Comparison of ENCODE assay signal across 14 mouse cellular contexts in genomic region chr3:129547837-129548435, GRCm38 (mm10). TPM values are rescaled to one million over a fixed set of nuclear protein-coding genes. Genes with fewer than 3 reads are reported as not detected.
DNase-seq lines count a peak whose midpoint lies in the region; ATAC-seq and TF ChIP-seq lines count a peak whose summit lies in the region.
"Had no signal": no experiment of that assay in that cellular context is flagged by ENCODE, and none has a peak within 500 bp of the region (broad histone marks: within the 10 kb centered on the region; RNA-seq: fewer than 3 reads in every experiment).

No protein-coding gene starts in this region.

- no peak for TF ChIP-seq POLR2A in brain, embryonic 14.5 days (IDR thresholded peaks at IDR 0.05; ENCODE audit: borderline replicate concordance, extremely low read depth, insufficient read depth, insufficient read length, poor library complexity, severe bottlenecking)
- no peak for TF ChIP-seq POLR2A in kidney, adult 2 months (IDR thresholded peaks at IDR 0.05; ENCODE audit: low read depth, low read length)

- no peak overlapping the region for H3K4me3 ChIP-seq in stomach, embryonic 15.5 days (replicated peaks)
- H3K4me3 ChIP-seq in kidney, adult 2 months (ENCODE audit: insufficient read depth, low read depth, low read length) = no peak overlapping the region
- no peak overlapping the region for H3K4me3 ChIP-seq in midbrain, postnatal 0 days (ENCODE audit: low read depth, low read length)
- H3K4me3 ChIP-seq: midbrain, embryonic 10.5 days had no signal

- peak overlapping the region; percentile 44; the same call in 1 of the 2 replicates for H3K27ac ChIP-seq in stomach, embryonic 15.5 days
- H3K27ac ChIP-seq in kidney, adult 2 months (ENCODE audit: insufficient read depth, low read depth, low read length) = no peak overlapping the region; the same call in 1 of the 2 replicates
- no peak overlapping the region for H3K27ac ChIP-seq in midbrain, postnatal 0 days (ENCODE audit: low read depth, low read length)
- H3K27ac ChIP-seq: midbrain, embryonic 10.5 days had no signal

- no peak overlapping the region for H3K9ac ChIP-seq in stomach, embryonic 15.5 days
- H3K9ac ChIP-seq in midbrain, postnatal 0 days (replicated peaks; ENCODE audit: low read length, poor library complexity, severe bottlenecking) = no peak overlapping the region

- H3K4me1 ChIP-seq in stomach, embryonic 15.5 days = peaks cover 22% of the 10 kb centered on the region
- peaks cover 5% of the 10 kb centered on the region; the same call in 1 of the 2 replicates for H3K4me1 ChIP-seq in kidney, adult 2 months (ENCODE audit: control insufficient read depth, insufficient read depth, low read length)
- H3K4me1 ChIP-seq in midbrain, postnatal 0 days (ENCODE audit: insufficient read depth, low read length) = no peaks in the 10 kb centered on the region; the same call in 1 of the 2 replicates

- no peaks in the 10 kb centered on the region for H3K36me3 ChIP-seq in stomach, embryonic 15.5 days
- H3K36me3 ChIP-seq in kidney, adult 2 months (ENCODE audit: control insufficient read depth, insufficient read depth, low read length) = no peaks in the 10 kb centered on the region
- H3K36me3 ChIP-seq in midbrain, postnatal 0 days (ENCODE audit: insufficient read depth, low read length) = no peaks in the 10 kb centered on the region

- DNase-seq in frontal cortex, adult 2 months (ENCODE audit: extremely low spot score in 1 of 2, low spot score in 1 of 2) = no peak
- peak; percentile 55 for DNase-seq in brain, embryonic 14.5 days (ENCODE audit: low read depth)
- DNase-seq in large intestine, adult 2 months (ENCODE audit: low read depth, low spot score) = peak; percentile 75
- DNase-seq in layer of hippocampus, postnatal 14 days (ENCODE audit: low spot score in 2 of 2) = no peak
- no peak for DNase-seq in kidney, adult 2 months
- no peak for DNase-seq in midbrain, postnatal 0 days (ENCODE audit: low spot score)
- DNase-seq: adrenal gland, adult 8-10 months; kidney, adult 8-10 months; lung, postnatal 10 days; right cerebral cortex, postnatal 4 days; thymus, postnatal 36 days had no signal

- 29% methylated on average over 8 of the region's 8 CpGs for WGBS in large intestine, adult 2 months
- 38% methylated on average over 8 of the region's 8 CpGs for WGBS in stomach, embryonic 15.5 days
- WGBS in kidney, adult 2 months = 61% methylated on average over 8 of the region's 8 CpGs
- WGBS in midbrain, postnatal 0 days = 59% methylated on average over 8 of the region's 8 CpGs

- no peak for TF ChIP-seq CTCF in brain, embryonic 14.5 days (IDR thresholded peaks at IDR 0.05; ENCODE audit: borderline replicate concordance, extremely low read depth, insufficient read depth, insufficient read length)
- no peak for TF ChIP-seq CTCF in kidney, adult 2 months (conservative IDR thresholded peaks at IDR 0.05; ENCODE audit: insufficient read depth, insufficient read length, low read depth, low read length)
- no peak for TF ChIP-seq CTCF in midbrain, postnatal 0 days (IDR thresholded peaks at IDR 0.05)

- H3K9me3 ChIP-seq in stomach, embryonic 15.5 days = 0 out of 2 replicates have a peak, but pooled peaks cover 5% of the 10 kb centered on the region
- no peaks in the 10 kb centered on the region for H3K9me3 ChIP-seq in midbrain, postnatal 0 days (ENCODE audit: low read length)

- H3K4me2 ChIP-seq in stomach, embryonic 15.5 days = 0 out of 2 replicates have a peak overlapping the region, but pooled peaks have one; percentile 8
- no peak overlapping the region for H3K4me2 ChIP-seq in midbrain, postnatal 0 days (ENCODE audit: low read depth, low read length, poor library complexity, severe bottlenecking)

- peak; percentile 64 for ATAC-seq in frontal cortex, adult (ENCODE audit: low TSS enrichment)
- ATAC-seq in stomach, embryonic 15.5 days (ENCODE audit: insufficient read depth, low FRiP score, low read depth) = peak; percentile 72
- ATAC-seq in midbrain, postnatal 0 days (ENCODE audit: low FRiP score) = no peak

- no peaks in the 10 kb centered on the region for H3K27me3 ChIP-seq in stomach, embryonic 15.5 days (replicated peaks)
- no peaks in the 10 kb centered on the region for H3K27me3 ChIP-seq in kidney, adult 2 months (replicated peaks; ENCODE audit: control insufficient read depth, insufficient read depth, low read length)
- H3K27me3 ChIP-seq in midbrain, postnatal 0 days (ENCODE audit: insufficient read depth, low read length) = no peaks in the 10 kb centered on the region

RNA-seq across cellular contexts. Expression of gene Elovl6, which starts 15.8 kb away (rescaled TPM):
- 27.4 and 28.1 TPM in 2 replicates for polyA plus RNA-seq in frontal cortex, adult 2 months (2012; rRNA removed)
- polyA plus RNA-seq in brain, embryonic 14.5 days (2012; rRNA removed) = 30.9 and 32.2 TPM in 2 replicates
- 28.4 and 76.8 TPM in 2 replicates for polyA plus RNA-seq in large intestine, adult 2 months (2012; rRNA removed)
- polyA plus RNA-seq in stomach, embryonic 15.5 days (2015; fragmentation: Nextera tagmentation; extraction: Ambion mirVana) = 31.7 and 41.2 TPM in 2 replicates
- total RNA-seq in layer of hippocampus, postnatal 14 days (2021) = 10 to 100 TPM; 52.7 to 54.6 TPM
- 73.0 and 75.5 TPM in 2 replicates for polyA plus RNA-seq in kidney, adult 2 months (2012; rRNA removed)
- 40.9 and 46.6 TPM in 2 replicates for total RNA-seq in midbrain, postnatal 0 days (2014; rRNA removed)
- polyA plus RNA-seq in midbrain, postnatal 0 days (2015; fragmentation: Nextera tagmentation; extraction: Ambion mirVana) = 37.6 and 44.3 TPM in 2 replicates

Comparison
In these comparisons a context has a peak if more than half of its experiments do, and no peak if none do; other contexts are left out.
1. DNase-seq: peak in brain, embryonic 14.5 days (single experiment) and large intestine, adult 2 months (single experiment); none in frontal cortex, adult 2 months (0 of 2), layer of hippocampus, postnatal 14 days (0 of 2), kidney, adult 2 months (single experiment) and midbrain, postnatal 0 days (single experiment).